Mouse (Mus musculus) cerebellum, adult 8-10 months (tissue): ENCODE data around the gene Wrap53.
"Not testable (repeated sequence)": the region's sequence is repeated elsewhere in the genome, so short reads cannot be mapped to it uniquely, and the experiment has no call there.

Experiments used
- DNase-seq: peaks from one replicate; pipeline ENCODE4 v3.0.0; 2022

Gene Wrap53

DNA sequence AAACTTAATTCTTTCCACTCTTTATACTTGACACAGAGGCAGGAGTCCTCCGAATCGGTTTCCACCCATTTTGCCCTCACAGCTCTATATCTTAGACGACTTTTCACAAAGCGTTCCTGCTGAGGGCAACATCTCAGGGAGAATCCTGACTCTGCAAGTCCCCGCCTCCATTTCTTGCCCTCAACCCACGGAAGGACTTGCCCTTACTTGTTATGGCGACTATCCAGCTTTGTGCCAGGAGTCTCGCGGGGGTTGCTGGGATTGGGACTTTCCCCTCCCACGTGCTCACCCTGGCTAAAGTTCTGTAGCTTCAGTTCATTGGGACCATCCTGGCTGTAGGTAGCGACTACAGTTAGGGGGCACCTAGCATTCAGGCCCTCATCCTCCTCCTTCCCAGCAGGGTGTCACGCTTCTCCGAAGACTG, at the start of gene Wrap53, which contains the start of gene Trp53:
Wrap53 (minus strand) TSS at position 165 of the 424 bp plus-strand sequence.
Trp53 (plus strand) TSS at position 269 of the 424 bp plus-strand sequence.
- DNase-seq: peak; percentile 83

- no peak for DNase-seq
Measured at GRCm38 (mm10) chr11:69629802-69630201, 49.7 kb upstream of the Wrap53 start.

- peak; percentile 82 for DNase-seq
Measured at GRCm38 (mm10) chr11:69628286-69628685, 48.2 kb upstream of the Wrap53 start.

DNA sequence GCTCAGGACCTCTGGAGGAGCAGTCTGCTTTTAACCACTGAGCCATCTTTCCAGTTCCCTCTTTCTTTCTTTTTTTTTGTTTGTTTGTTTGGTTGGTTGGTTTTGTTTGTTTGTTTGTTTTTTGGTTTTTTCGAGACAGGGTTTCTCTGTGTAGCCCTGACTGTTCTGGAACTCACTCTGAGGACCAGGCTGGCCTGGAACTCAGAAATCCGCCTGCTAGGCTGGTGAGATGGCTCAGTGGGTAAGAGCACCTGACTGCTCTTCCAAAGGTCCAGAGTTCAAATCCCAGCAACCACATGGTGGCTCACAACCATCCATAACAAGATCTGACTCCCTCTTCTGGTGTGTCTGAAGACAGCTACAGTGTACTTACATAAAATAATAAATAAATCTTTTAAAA, 44.3 kb upstream of the Wrap53 start:
- not testable (repeated sequence) for DNase-seq

DNA sequence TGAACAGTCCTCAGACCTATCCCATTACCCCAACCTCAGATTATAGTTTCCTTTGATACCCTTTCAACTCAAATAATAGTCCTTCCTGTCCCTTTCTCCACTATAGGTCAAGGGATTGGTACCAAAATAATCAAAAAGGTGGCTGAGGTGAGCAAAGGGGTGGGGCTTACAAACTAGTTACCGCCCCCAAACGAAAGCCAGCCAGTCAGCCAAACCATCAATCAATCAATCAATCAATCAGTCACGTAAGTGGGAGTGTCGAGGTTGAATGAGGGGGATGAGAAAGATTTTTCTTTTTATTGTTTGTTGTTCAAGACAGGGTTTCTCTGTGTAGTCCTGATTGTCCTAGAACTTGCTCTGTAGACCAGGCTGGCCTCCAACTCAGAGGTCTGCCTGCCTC, 43.0 kb upstream of the Wrap53 start:
- DNase-seq: no peak

DNA sequence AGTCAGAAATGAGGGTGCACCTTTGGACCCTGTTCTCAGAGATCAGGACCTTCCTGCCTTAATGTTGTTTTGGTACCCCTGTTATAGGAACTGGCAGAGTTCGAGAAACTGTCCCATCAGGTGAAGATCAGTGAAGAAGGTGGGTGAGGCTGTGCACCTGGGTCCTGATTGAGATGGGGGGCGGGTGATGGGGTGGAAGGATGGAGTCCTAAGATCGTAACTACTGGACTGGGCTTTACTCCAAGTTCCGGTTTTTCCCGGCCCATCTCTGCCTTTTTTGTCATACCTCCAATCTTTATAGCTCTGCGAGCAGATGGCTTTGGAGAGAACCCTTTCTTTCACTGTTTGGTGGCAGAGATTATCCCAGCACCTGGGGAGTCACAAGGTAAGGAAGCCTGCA, 42.4 kb upstream of the Wrap53 start:
- DNase-seq: peak; percentile 61

DNA sequence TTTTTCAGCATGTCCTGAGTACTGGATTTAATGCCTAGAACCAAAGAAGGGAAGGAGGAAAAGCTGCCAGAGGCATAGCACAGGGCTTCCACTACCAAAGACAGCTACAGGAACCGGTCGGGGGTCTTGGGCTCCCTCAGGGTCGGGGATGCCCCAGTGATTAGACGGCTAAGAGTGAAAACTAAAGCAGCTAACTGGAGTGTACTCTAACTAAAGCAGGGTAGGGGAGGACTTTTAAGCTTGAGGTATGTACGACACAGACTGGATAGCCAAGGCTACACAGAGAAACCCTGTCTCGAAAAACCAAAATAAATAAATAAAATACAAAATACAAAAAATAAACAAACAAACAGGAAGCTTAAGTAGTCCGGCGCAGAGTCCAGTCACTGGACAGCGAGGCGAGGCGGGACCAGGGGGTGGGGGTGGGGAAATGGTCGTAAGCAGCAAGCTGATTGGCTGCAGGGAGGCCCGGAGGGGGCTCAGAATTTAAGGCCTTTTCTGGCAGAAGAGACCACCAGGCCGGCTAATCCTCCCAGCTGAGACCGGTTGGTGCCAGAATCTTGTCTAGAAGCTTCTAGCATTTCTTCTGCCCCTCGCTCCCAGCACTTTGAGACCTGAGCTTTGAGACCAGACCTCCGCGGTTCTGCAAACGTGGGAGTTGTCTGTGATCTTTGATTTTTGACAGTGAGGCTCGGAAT, 41.7 kb upstream of the Wrap53 start, which contains the start of gene Sat2:
Sat2 (plus strand) TSS at position 454 of the 698 bp plus-strand sequence.
- peak; percentile 54 for DNase-seq

- DNase-seq: no peak
Measured at GRCm38 (mm10) chr11:69620394-69621081, 40.5 kb upstream of the Wrap53 start.

GRCm38 (mm10) chr11:69617805-69618204, 37.8 kb upstream of the Wrap53 start, which contains the start of gene Shbg:
TSS of gene Shbg (minus strand) at chr11:69617905.
- no peak for DNase-seq

- DNase-seq: no peak
Measured at GRCm38 (mm10) chr11:69616781-69617180, 36.7 kb upstream of the Wrap53 start.

DNA sequence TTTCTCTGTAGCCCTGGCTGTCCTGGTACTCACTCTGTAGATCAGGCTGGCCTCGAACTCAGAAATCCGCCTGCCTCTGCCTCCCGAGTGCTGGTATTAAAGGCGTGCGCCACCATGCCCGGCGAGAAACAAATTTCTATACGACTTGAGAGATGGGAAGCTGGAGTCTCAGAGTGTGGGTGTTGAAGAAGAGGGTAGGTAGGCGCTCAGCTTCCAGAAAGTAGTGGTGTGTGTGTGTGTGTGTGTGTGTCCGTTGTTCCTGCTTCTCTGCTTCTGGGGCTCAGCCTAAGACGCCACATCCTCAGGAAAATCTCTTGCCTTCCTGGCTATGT, 34.2 kb upstream of the Wrap53 start:
- not testable (repeated sequence) for DNase-seq

DNA sequence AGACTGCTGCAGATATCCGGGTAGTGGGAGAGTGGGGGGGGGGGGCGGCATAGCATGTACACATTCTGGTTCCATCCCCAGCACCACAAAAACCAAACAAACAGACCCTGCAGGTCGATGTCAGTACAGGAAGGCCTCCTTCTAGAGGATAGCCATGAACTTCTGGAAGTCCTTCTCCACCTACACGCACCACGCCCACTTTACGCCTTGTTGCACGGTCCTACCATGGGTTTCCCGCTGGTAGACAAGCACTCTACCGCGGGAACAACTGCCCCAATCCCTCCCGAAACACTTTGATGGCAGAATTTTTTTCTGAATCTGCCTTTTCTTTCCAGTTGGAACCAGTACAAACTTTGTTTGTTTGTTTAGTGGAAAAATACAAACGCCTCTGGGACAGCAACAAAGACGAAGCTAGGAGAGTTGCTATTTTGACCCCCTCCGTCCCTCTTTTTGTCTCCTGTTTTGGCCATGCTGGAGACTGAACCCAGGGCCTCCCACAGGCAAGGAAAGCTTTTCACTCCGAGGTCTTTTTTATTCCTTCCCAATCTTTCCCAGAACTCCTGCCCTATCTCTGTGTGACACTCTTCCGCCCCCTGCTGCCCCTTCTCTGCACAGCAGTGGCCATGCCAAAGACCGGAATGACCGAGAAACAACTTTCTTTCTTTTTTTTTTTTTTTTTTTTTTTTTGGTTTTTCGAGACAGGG, 33.6 kb upstream of the Wrap53 start:
- peak; percentile 82 for DNase-seq

DNA sequence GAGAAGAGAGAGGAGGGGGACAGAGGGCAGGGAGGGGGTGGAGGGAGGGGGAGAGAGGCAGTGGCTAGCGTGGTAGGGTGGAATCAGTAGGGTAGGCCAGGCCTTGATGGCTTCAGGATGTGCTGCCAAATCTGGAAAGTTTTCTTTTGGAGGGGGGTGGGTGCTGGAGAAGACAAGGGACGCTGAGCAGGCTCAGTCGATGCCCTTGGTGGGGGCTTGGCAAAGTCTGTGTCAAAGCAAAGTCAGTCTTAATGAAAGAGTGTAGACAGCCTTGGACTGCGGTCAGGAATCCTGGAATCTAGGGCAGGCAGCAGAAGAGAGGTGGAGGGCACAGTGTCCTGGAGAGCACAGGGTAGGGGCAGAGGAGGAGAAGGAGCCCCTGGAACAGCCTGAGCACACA, 30.8 kb upstream of the Wrap53 start:
- DNase-seq: no peak

GRCm38 (mm10) chr11:69609416-69609815, 29.4 kb upstream of the Wrap53 start:
- no peak for DNase-seq

GRCm38 (mm10) chr11:69608525-69608924, 28.5 kb upstream of the Wrap53 start:
- DNase-seq: no peak

GRCm38 (mm10) chr11:69606832-69607231, 26.8 kb upstream of the Wrap53 start:
- no peak for DNase-seq

- no peak for DNase-seq
Measured at GRCm38 (mm10) chr11:69606491-69606795, 26.4 kb upstream of the Wrap53 start.

DNA sequence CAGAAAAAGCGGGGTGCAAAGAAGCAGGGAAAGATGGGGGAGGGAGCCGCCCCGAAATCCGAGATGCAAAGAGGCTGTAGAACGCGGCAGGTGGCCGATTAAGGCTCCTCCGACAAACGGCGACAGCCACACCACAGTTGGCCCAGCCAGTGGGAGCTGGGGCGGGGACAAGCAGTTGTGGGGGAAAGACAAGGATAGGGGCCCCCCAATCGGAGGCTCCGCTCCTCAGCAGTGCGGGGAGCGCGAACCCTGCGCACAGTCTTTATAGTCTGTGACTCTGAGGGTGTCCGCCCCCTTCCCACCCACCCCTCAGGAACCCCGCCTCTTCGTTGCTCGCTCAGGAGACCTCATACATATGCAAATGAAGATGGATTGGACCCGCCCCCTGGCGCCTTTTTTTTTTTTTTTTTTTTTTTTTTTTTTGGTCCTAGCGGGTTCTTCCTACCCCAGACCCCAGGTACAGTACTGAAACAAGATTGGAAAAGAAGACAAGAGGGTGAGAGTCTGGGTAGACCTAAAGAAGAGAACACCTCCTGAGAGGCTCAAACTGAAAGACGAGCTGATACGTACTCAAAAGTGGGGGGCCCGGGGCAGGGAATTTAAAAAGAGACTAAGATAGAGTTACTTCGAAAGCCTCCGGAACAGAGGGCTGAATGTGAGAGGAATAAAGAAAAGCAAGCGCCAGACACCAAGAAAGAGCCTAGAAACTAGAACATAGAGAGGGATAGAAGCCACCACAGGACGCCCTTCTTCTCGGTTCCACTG, 25.9 kb upstream of the Wrap53 start, which contains the start of gene Atp1b2:
Atp1b2 (minus strand) TSS at position 217 of the 765 bp plus-strand sequence.
- peak; percentile 90 for DNase-seq

- peak; percentile 85 for DNase-seq
Measured at GRCm38 (mm10) chr11:69604795-69605664, 25.0 kb upstream of the Wrap53 start.

DNA sequence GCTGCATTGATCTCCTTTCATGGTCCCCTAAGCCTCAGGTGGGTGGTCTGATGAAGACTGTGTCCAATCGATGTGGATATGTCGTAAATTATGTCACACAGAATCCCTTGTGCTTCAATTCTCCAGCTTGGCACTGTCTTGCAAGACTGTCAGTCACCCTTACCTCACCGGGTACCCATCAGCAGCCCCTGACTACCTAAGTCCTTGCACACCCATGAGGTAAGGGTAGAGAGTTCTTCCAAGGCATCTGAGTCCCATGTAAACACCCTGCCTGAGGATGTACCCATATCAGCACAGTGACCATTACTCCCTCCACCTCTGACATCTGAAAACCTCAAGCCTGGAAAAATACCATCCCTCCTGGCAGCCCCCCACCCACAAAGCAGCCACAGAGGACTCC, 24.3 kb upstream of the Wrap53 start:
- no peak for DNase-seq

- no peak for DNase-seq
Measured at GRCm38 (mm10) chr11:69603516-69603915, 23.5 kb upstream of the Wrap53 start.

DNA sequence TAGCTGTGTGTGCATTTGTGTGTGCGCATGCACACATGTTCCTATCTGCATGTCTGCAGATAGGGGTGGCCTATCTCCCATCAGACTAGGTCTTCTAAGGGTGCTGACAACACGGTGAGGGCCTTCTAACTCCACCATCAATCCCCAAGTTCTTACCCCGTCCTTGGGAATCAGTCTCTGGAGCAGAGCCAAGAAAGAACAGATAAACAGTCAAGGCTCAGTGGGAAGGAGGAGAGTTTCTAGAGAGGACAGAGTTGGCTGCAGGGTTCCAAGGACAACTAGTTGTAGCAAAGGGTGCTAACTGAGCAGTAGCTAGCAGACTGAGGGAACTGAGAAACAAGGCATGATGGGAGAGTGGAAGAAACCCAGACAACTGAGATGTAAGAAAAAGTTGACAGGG, 21.7 kb upstream of the Wrap53 start:
- no peak for DNase-seq
